Mouse (Mus musculus) cerebellum, adult 2 months (tissue): ENCODE measurements around the gene Lyl1.

Experiments
- CTCF ChIP-seq: fragments of 200-500 bp; IDR thresholded peaks from 2 replicates; pipeline ENCODE4 v1.5.1; 2011; ENCODE audit warnings: low read depth, mild to moderate bottlenecking, control low read depth, low read length, moderate library complexity, borderline replicate concordance; ENCODE audit not compliant: insufficient read depth
- POLR2A ChIP-seq: fragments of 200-500 bp; IDR thresholded peaks from 2 replicates; pipeline ENCODE4 v1.6.1; 2011; ENCODE audit warnings: low read length, control low read depth, borderline replicate concordance; ENCODE audit not compliant: insufficient read depth

- TF ChIP-seq CTCF (no peak), POLR2A (no peak)
Observed at GRCm38 (mm10) chr8:84723571-84723900, 22.3 kb downstream of the Lyl1 start.
